Mouse (Mus musculus) megakaryocyte, embryonic 14.5 days (primary cell): Measurements from ENCODE around the gene Tmem45a. TPM values are rescaled to one million over a fixed set of nuclear protein-coding genes. Genes with fewer than 3 reads are reported as not detected.

Source experiments
- H3K27me3 ChIP-seq: replicated peaks from 2 replicates; pipeline ENCODE3; 2012; ENCODE audit warnings: inconsistent platforms
- H3K36me3 ChIP-seq: replicated peaks from 2 replicates; pipeline ENCODE3; 2012; ENCODE audit warnings: low read length, inconsistent platforms, mixed read lengths
- H3K4me1 ChIP-seq: 2 replicates; pipeline ENCODE4 v1.6.1; 2012; ENCODE audit warnings: inconsistent platforms
- H3K4me3 ChIP-seq: replicated peaks from 2 replicates; pipeline ENCODE3; 2012; ENCODE audit warnings: moderate library complexity, mild to moderate bottlenecking, inconsistent platforms
- H3K9me3 ChIP-seq: 2 replicates; pipeline ENCODE4 v1.6.1; 2012; ENCODE audit warnings: inconsistent platforms
- FLI1 ChIP-seq: IDR thresholded peaks from 2 replicates; pipeline ENCODE4 v1.6.1; 2012; ENCODE audit warnings: low read length, inconsistent platforms, mixed read lengths
- GATA1 ChIP-seq: IDR thresholded peaks from 3 replicates; pipeline ENCODE4 v1.6.1; 2012; ENCODE audit warnings: mixed read lengths, low read length, inconsistent platforms, borderline replicate concordance
- polyA plus RNA-seq: library from polyadenylated mRNA; stranded (reverse); fragments of >175 nt; gene quantifications from 2 replicates; pipeline ENCODE4 v1.2.3, GENCODE M21; 2012; ENCODE audit warnings: low replicate concordance; ENCODE audit not compliant: insufficient read depth

Tmem45a gene
- polyA plus RNA-seq, 1 experiment = not detected

GRCm38 (mm10) chr16:56870458-56870857 is 15.5 kb downstream of the Tmem45a start:
- Histone ChIP-seq H3K36me3 (no peaks in the 10 kb centered on the region), H3K27me3 (no peaks in the 10 kb centered on the region), H3K4me1 (no peaks in the 10 kb centered on the region), H3K4me3 (no peak overlapping the region), H3K9me3 (no peaks in the 10 kb centered on the region; the same call in 1 of the 2 replicates)
- TF ChIP-seq GATA1 = no peak
- no peak for TF ChIP-seq FLI1

DNA sequence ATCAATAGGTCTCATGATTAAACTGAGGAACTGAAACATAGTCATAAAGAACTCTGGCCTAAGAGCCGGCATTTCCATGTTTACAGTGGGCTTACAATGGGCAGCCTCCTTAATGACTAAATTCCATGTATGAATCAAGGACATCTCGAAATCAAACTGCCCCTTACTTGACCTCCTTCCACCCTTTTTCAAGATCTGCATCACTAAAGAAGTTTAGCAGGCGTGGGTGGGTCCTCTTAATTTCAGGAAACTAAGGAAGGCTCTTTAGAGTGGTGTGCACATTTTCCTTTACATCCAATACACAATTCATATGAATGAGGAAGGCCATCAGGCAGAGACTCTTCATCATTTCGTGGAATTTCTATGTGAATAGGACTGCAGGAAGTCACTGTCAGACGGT is 17.6 kb downstream of the Tmem45a start:
- Histone ChIP-seq H3K4me3 (no peak overlapping the region), H3K4me1 (no peaks in the 10 kb centered on the region), H3K36me3 (no peaks in the 10 kb centered on the region), H3K27me3 (no peaks in the 10 kb centered on the region), H3K9me3 (peaks cover 9% of the 10 kb centered on the region; the same call in 1 of the 2 replicates)
- no peak for TF ChIP-seq GATA1
- TF ChIP-seq FLI1 = no peak

DNA sequence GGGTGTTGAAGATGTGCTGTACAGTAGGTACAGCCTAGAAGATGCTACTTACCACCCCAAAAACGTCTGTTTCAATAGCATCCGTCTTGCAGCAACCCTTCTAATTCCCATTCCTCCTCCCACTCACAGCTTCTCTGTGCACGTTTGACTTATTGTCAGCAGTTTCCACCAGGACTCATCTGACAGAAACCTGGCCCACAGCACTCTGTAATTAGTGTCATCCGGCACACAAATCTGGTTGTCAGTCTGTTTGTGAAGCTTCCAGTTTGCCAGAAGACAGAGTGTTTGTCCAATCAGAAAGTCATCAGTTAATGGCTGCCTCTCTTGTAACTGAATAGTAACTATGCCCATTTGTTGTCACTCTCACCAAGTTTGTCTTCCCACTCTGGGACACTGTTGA is 18.4 kb downstream of the Tmem45a start:
- Histone ChIP-seq H3K4me1 (no peaks in the 10 kb centered on the region), H3K27me3 (no peaks in the 10 kb centered on the region), H3K4me3 (no peak overlapping the region), H3K36me3 (no peaks in the 10 kb centered on the region), H3K9me3 (peaks cover 11% of the 10 kb centered on the region; the same call in 1 of the 2 replicates)
- TF ChIP-seq FLI1 (no peak), GATA1 (no peak)

DNA sequence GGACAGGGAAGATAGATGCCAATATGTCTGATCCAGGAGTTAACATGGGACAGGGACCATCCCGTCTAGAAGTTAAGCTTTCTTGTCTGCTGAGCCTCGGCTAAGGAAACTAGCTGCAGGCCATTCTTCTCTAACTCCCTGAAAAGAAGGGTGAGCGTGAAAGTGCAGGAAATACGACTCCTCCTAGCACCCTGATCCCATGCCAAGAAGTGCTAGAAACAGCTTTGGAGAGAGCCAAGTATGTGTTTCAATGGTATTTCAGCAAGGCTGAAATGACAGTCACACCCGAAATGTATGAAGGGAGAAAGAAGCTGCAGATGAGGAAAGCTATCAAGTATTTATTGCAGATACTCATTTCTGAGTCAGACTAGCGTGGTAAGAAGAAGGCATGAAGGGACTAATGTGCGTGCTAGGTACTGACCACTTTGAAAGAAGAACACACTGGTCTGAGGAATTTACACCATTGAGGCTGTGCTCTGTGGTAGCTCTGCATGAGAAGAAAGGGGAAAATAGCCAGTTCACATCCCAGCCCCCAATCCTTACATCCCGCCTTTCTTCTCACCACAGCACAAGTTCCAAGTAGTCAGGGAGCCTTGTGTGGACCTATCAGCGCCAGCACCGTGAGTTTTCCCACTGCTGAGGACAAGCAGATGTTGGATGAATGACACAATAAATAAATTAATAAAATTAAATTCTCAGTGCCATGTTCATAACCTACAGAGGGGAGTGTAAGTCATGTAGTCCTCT is 33.0 kb downstream of the Tmem45a start:
- H3K27me3 ChIP-seq = no peaks in the 10 kb centered on the region
- TF ChIP-seq GATA1 = no peak
- no peak for TF ChIP-seq FLI1
- H3K4me3 ChIP-seq = no peak overlapping the region

DNA sequence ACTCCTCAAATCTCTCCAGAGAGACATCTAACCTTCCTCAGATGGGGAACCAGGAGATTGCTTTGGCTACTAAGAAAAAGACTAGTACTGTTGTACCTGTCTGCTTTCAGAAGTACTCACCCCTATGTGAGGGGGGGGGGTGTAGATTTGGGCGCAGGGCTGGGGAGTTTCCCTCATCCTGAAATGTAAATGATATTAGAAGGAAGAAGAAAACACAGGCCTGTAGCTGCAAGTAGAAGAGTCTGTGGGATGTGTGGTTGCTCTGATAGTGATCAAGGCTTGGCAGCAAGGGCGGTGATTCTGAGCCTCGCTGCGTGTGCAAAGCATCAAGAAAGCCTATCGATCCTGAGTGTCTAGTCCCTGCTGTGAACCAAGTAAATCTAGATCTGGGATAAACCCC is 43.0 kb downstream of the Tmem45a start:
- no peaks in the 10 kb centered on the region for H3K9me3 ChIP-seq
- H3K27me3 ChIP-seq = no peaks in the 10 kb centered on the region
- no peaks in the 10 kb centered on the region for H3K36me3 ChIP-seq
- H3K4me3 ChIP-seq = no peak overlapping the region
- TF ChIP-seq FLI1 (no peak), GATA1 (no peak)
- no peaks in the 10 kb centered on the region for H3K4me1 ChIP-seq

More for the DNA sequence above, 33.0 kb downstream of the Tmem45a start:
- peaks cover 6% of the 10 kb centered on the region for H3K4me1 ChIP-seq
- peaks cover 6% of the 10 kb centered on the region for H3K9me3 ChIP-seq
- no peaks in the 10 kb centered on the region for H3K36me3 ChIP-seq

- Histone ChIP-seq H3K27me3 (no peaks in the 10 kb centered on the region), H3K36me3 (no peaks in the 10 kb centered on the region), H3K4me3 (no peak overlapping the region), H3K4me1 (no peaks in the 10 kb centered on the region), H3K9me3 (no peaks in the 10 kb centered on the region)
- TF ChIP-seq GATA1 = no peak
- no peak for TF ChIP-seq FLI1
Observed at GRCm38 (mm10) chr16:56833312-56833711, 52.7 kb downstream of the Tmem45a start.

- Histone ChIP-seq H3K4me3 (no peak overlapping the region), H3K36me3 (no peaks in the 10 kb centered on the region), H3K4me1 (no peaks in the 10 kb centered on the region), H3K9me3 (no peaks in the 10 kb centered on the region), H3K27me3 (no peaks in the 10 kb centered on the region)
- TF ChIP-seq GATA1 = no peak
- no peak for TF ChIP-seq FLI1
Observed at GRCm38 (mm10) chr16:56831986-56832385, 54.0 kb downstream of the Tmem45a start.

DNA sequence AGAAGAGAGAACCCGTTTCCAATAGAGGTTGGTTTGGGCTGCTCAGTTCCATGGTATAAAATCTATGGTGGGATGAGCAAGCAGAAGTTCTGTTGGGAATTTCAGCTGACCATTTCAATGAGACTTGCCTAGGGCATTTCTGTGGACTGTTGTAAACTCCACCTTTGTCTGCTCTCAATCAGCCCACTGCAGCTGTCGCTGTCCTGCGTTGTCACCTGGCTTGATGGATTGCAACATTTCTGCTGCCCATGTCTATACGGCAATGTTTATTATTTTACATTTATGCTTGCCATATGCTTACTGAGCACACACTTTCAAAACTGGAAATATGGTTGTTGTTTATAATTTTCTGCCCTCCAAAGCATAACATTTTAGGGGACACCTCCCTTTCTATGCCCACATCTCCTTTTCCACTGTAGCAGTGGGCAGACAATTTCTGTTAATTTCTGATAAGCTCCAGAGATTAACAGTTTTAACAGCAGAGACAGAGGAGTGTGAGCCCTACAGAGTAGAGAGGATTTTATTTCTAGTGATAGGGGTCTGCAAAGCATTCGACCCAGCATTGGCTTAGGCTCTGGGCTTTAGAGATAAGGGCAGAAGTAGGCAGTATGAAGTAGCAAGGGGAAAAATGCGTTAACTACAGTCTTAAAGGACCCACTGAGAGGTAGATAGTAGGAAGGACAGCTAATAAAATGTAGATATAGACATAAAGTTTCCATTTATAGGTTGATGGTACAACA is 84.4 kb downstream of the Tmem45a start:
- H3K4me3 ChIP-seq = no peak overlapping the region
- no peaks in the 10 kb centered on the region for H3K36me3 ChIP-seq
- H3K4me1 ChIP-seq = no peaks in the 10 kb centered on the region
- H3K27me3 ChIP-seq = no peaks in the 10 kb centered on the region
- H3K9me3 ChIP-seq = no peaks in the 10 kb centered on the region
- no peak for TF ChIP-seq GATA1
- no peak for TF ChIP-seq FLI1

GRCm38 (mm10) chr16:56800946-56801345 is 85.0 kb downstream of the Tmem45a start:
- Histone ChIP-seq H3K9me3 (no peaks in the 10 kb centered on the region), H3K27me3 (no peaks in the 10 kb centered on the region), H3K4me3 (no peak overlapping the region), H3K4me1 (no peaks in the 10 kb centered on the region), H3K36me3 (no peaks in the 10 kb centered on the region)
- TF ChIP-seq GATA1 (no peak), FLI1 (no peak)

- H3K27me3 ChIP-seq = no peaks in the 10 kb centered on the region
- no peak overlapping the region for H3K4me3 ChIP-seq
- TF ChIP-seq GATA1 (no peak), FLI1 (no peak)
- H3K36me3 ChIP-seq = no peaks in the 10 kb centered on the region
- H3K4me1 ChIP-seq = peaks cover 4% of the 10 kb centered on the region; the same call in 1 of the 2 replicates
- H3K9me3 ChIP-seq = no peaks in the 10 kb centered on the region
Observed at GRCm38 (mm10) chr16:56800469-56800868, 85.5 kb downstream of the Tmem45a start.
